ENCODE assay signal across 18 mouse cellular contexts in genomic region chr16:37690465-37690864, GRCm38 (mm10). TPM values are rescaled to one million over a fixed set of nuclear protein-coding genes. Genes with fewer than 3 reads are reported as not detected.
DNase-seq lines count a peak whose midpoint lies in the region; ATAC-seq lines count a peak whose summit lies in the region.
"Had no signal": no experiment of that assay in that cellular context is flagged by ENCODE, and none has a peak within 500 bp of the region (broad histone marks: within the 10 kb centered on the region; RNA-seq: fewer than 3 reads in every experiment).

No protein-coding gene starts in this region.

- H3K36me3 ChIP-seq in midbrain, embryonic 11.5 days (ENCODE audit: control insufficient read depth, insufficient read depth, low read length) = no peaks in the 10 kb centered on the region
- no peaks in the 10 kb centered on the region for H3K36me3 ChIP-seq in midbrain, embryonic 16.5 days (ENCODE audit: control insufficient read depth, insufficient read depth, low read length)
- H3K36me3 ChIP-seq in heart, embryonic 14.5 days (ENCODE audit: control insufficient read depth, insufficient read depth, low read length) = no peaks in the 10 kb centered on the region
- H3K36me3 ChIP-seq: liver, embryonic 12.5 days; midbrain, embryonic 15.5 days; stomach, embryonic 15.5 days had no signal

- intact Hi-C loops in gastrocnemius, postnatal 14 days (cut with DNase I; ENCODE audit: low total_unique reads) = no loop called here

- no peak overlapping the region for H3K27ac ChIP-seq in midbrain, embryonic 11.5 days (ENCODE audit: low read depth, low read length)
- H3K27ac ChIP-seq in midbrain, embryonic 16.5 days (ENCODE audit: low read length) = no peak overlapping the region
- peak overlapping the region in 1 of 2 experiments; percentile 24; a peak in 2 of 4 replicates for H3K27ac ChIP-seq in heart, embryonic 14.5 days (replicated peaks in 1 of 2; ENCODE audit: control insufficient read depth in 1 of 2, insufficient read depth in 1 of 2, low read depth in 2 of 2, low read length in 2 of 2)
- H3K27ac ChIP-seq: hindbrain, embryonic 14.5 days; liver, embryonic 12.5 days; midbrain, embryonic 15.5 days; stomach, embryonic 15.5 days had no signal

- DNase-seq in gastrocnemius, adult 18-20 months (ENCODE audit: low spot score) = peak; percentile 67
- DNase-seq in gastrocnemius, postnatal 14 days = no peak
- DNase-seq in midbrain, embryonic 11.5 days (ENCODE audit: low spot score, missing footprints) = peak; percentile 70
- no peak for DNase-seq in adrenal gland, postnatal 14 days
- DNase-seq in adrenal gland, adult 2 months = no peak
- DNase-seq in Muller cell, postnatal 12 days (ENCODE audit: inconsistent ontology term) = no peak
- DNase-seq: cerebellum, adult 8-10 months; forebrain, postnatal 0 days; layer of hippocampus, postnatal 36 days; left cerebral cortex, postnatal 4 days; right cerebral cortex, adult 18-20 months had no signal

- peaks cover 9% of the 10 kb centered on the region for H3K4me1 ChIP-seq in midbrain, embryonic 11.5 days (ENCODE audit: control insufficient read depth, insufficient read depth, low read length)
- peaks cover 9% of the 10 kb centered on the region for H3K4me1 ChIP-seq in midbrain, embryonic 16.5 days (ENCODE audit: control insufficient read depth, insufficient read depth, low read length)
- peaks cover 30 to 37% of the 10 kb centered on the region in 2 experiments for H3K4me1 ChIP-seq in heart, embryonic 14.5 days (ENCODE audit: control insufficient read depth in 2 of 2, insufficient read depth in 2 of 2, low read length in 2 of 2)

- H3K9me3 ChIP-seq in midbrain, embryonic 11.5 days (ENCODE audit: control insufficient read depth, low read length) = no peaks in the 10 kb centered on the region
- H3K9me3 ChIP-seq in midbrain, embryonic 16.5 days (replicated peaks; ENCODE audit: control insufficient read depth, low read length, poor library complexity, severe bottlenecking) = no peaks in the 10 kb centered on the region
- no peaks in the 10 kb centered on the region for H3K9me3 ChIP-seq in heart, embryonic 14.5 days (ENCODE audit: control insufficient read depth, low read length)
- H3K9me3 ChIP-seq: liver, embryonic 12.5 days; midbrain, embryonic 15.5 days; stomach, embryonic 15.5 days had no signal

- ATAC-seq in midbrain, embryonic 11.5 days (ENCODE audit: low FRiP score) = no peak
- ATAC-seq in midbrain, embryonic 16.5 days = no peak
- no peak for ATAC-seq in heart, embryonic 14.5 days (ENCODE audit: insufficient number of reproducible peaks, insufficient read depth, low FRiP score, low read depth)
- ATAC-seq: forebrain, postnatal 0 days; intestine, embryonic 16.5 days; liver, embryonic 12.5 days; midbrain, embryonic 15.5 days had no signal

- H3K9ac ChIP-seq in midbrain, embryonic 11.5 days (ENCODE audit: low read length) = no peak overlapping the region
- no peak overlapping the region for H3K9ac ChIP-seq in midbrain, embryonic 16.5 days (ENCODE audit: low read depth, low read length)
- no peak overlapping the region for H3K9ac ChIP-seq in heart, embryonic 14.5 days (ENCODE audit: low read length)
- H3K9ac ChIP-seq: forebrain, postnatal 0 days; hindbrain, embryonic 14.5 days; liver, embryonic 12.5 days; midbrain, embryonic 15.5 days; stomach, embryonic 15.5 days had no signal

- no peak overlapping the region for H3K4me2 ChIP-seq in midbrain, embryonic 11.5 days
- H3K4me2 ChIP-seq in midbrain, embryonic 16.5 days (ENCODE audit: low read length) = no peak overlapping the region
- H3K4me2 ChIP-seq in heart, embryonic 14.5 days (ENCODE audit: low read length) = peak overlapping the region; percentile 7; the same call in 1 of the 2 replicates
- H3K4me2 ChIP-seq: hindbrain, embryonic 14.5 days; liver, embryonic 12.5 days; midbrain, embryonic 15.5 days; stomach, embryonic 15.5 days had no signal

- 79% methylated on average over 6 of the region's 6 CpGs for WGBS in midbrain, embryonic 11.5 days
- WGBS in midbrain, embryonic 16.5 days = 79% methylated on average over 6 of the region's 6 CpGs
- 60% methylated on average over 6 of the region's 6 CpGs for WGBS in heart, embryonic 14.5 days

- no peak overlapping the region for H3K4me3 ChIP-seq in midbrain, embryonic 11.5 days (ENCODE audit: low read depth, low read length)
- no peak overlapping the region for H3K4me3 ChIP-seq in midbrain, embryonic 16.5 days (ENCODE audit: low read depth, low read length)
- no peak overlapping the region for H3K4me3 ChIP-seq in heart, embryonic 14.5 days (ENCODE audit: control insufficient read depth in 1 of 2, insufficient read depth in 1 of 2, low read depth in 1 of 2, low read length in 2 of 2)
- H3K4me3 ChIP-seq: liver, embryonic 12.5 days; midbrain, embryonic 15.5 days; stomach, embryonic 15.5 days had no signal

- no peaks in the 10 kb centered on the region for H3K27me3 ChIP-seq in midbrain, embryonic 11.5 days (ENCODE audit: control insufficient read depth, insufficient read depth, low read length)
- no peaks in the 10 kb centered on the region for H3K27me3 ChIP-seq in midbrain, embryonic 16.5 days (ENCODE audit: control insufficient read depth, insufficient read depth, low read depth, low read length)
- H3K27me3 ChIP-seq in heart, embryonic 14.5 days (ENCODE audit: control insufficient read depth, insufficient read depth, low read length) = no peaks in the 10 kb centered on the region
- H3K27me3 ChIP-seq: liver, embryonic 12.5 days; midbrain, embryonic 15.5 days; stomach, embryonic 15.5 days had no signal

RNA-seq across cellular contexts. Expression of gene Ndufb4, which starts 36.2 kb away (rescaled TPM):
- 100 to 1,000 TPM; 198 to 200 TPM for total RNA-seq in gastrocnemius, adult 18-20 months (2021)
- 100 to 1,000 TPM; 142 to 157 TPM for total RNA-seq in gastrocnemius, postnatal 14 days (2021)
- polyA plus RNA-seq in midbrain, embryonic 11.5 days (2014; fragmentation: Nextera tagmentation; extraction: Ambion mirVana) = 65.1 and 66.0 TPM in 2 replicates
- polyA plus RNA-seq in midbrain, embryonic 16.5 days (2015; fragmentation: Nextera tagmentation; extraction: Ambion mirVana) = 49.1 and 51.7 TPM in 2 replicates
- 116 and 120 TPM in 2 replicates for polyA plus RNA-seq in heart, embryonic 14.5 days (2014; fragmentation: Nextera tagmentation; extraction: Ambion mirVana)
- total RNA-seq in adrenal gland, postnatal 14 days (2021) = 181 and 184 TPM in 2 replicates
- 100 to 1,000 TPM; 138 to 192 TPM for total RNA-seq in adrenal gland, adult 2 months (2021)
- 67.4 and 80.6 TPM in 2 replicates for polyA plus RNA-seq in adrenal gland, adult 2 months (2012; rRNA removed)

Comparison
In these comparisons a context has a peak if more than half of its experiments do, and no peak if none do; other contexts are left out.
1. DNase-seq: peak in gastrocnemius, adult 18-20 months (single experiment) and midbrain, embryonic 11.5 days (single experiment); none in gastrocnemius, postnatal 14 days (single experiment), adrenal gland, postnatal 14 days (single experiment), adrenal gland, adult 2 months (single experiment) and Muller cell, postnatal 12 days (single experiment).